Mouse (Mus musculus): Measurements from ENCODE around the gene Rgsl1. TPM values are rescaled to one million over a fixed set of nuclear protein-coding genes. Genes with fewer than 3 reads are reported as not detected.
"Not testable (repeated sequence)": the region's sequence is repeated elsewhere in the genome, so short reads cannot be mapped to it uniquely, and the experiment has no call there.

The Rgsl1 gene
- polyA plus RNA-seq (2014; fragmentation: Nextera tagmentation; extraction: Ambion mirVana) = 0.30 TPM in 1 of 2 replicates, not detected in the other

- Histone ChIP-seq H3K9ac (replicated peaks; ENCODE audit: low read depth, low read length) (no peak within 1 kb of the TSS), H3K4me3 (ENCODE audit: low read depth, low read length) (no peak within 1 kb of the TSS), H3K36me3 (ENCODE audit: control insufficient read depth, insufficient read depth, low read length) (no peaks in the 10 kb centered on the region), H3K27ac (ENCODE audit: low read length) (no peak within 1 kb of the TSS), H3K9me3 (ENCODE audit: control insufficient read depth, low read depth, low read length) (no peaks in the 10 kb centered on the region), H3K4me1 (ENCODE audit: control insufficient read depth, insufficient read depth, low read length) (no peaks in the 10 kb centered on the region), H3K4me2 (replicated peaks; ENCODE audit: low read depth, low read length) (no peak within 1 kb of the TSS), H3K27me3 (ENCODE audit: control insufficient read depth, insufficient read depth, low read length) (no peaks in the 10 kb centered on the region)
- WGBS = 96% methylated on average over 8 of the region's 8 CpGs
- ATAC-seq (ENCODE audit: insufficient number of reproducible peaks, insufficient read depth, low FRiP score, low read depth) = no peak
Observed at GRCm38 (mm10) chr1:153844042-153844441, at the start of gene Rgsl1. Rgsl1 (minus strand) TSS chr1:153844142.

- 55% methylated on average over 4 of the region's 4 CpGs for WGBS
- no peaks in the 10 kb centered on the region for H3K9me3 ChIP-seq (ENCODE audit: control insufficient read depth, low read depth, low read length)
- no peak for ATAC-seq (ENCODE audit: insufficient number of reproducible peaks, insufficient read depth, low FRiP score, low read depth)
Observed at GRCm38 (mm10) chr1:153891442-153891841, 47.5 kb upstream of the Rgsl1 start, which contains the start of gene Teddm1a. Teddm1a (plus strand) TSS chr1:153891742.

GRCm38 (mm10) chr1:153890121-153890520, 46.2 kb upstream of the Rgsl1 start:
- H3K4me1 ChIP-seq (ENCODE audit: control insufficient read depth, insufficient read depth, low read length) = 0 out of 2 replicates have a peak, but pooled peaks cover 4% of the 10 kb centered on the region
- no peak for ATAC-seq (ENCODE audit: insufficient number of reproducible peaks, insufficient read depth, low FRiP score, low read depth)
- no peaks in the 10 kb centered on the region for H3K9me3 ChIP-seq (ENCODE audit: control insufficient read depth, low read depth, low read length)
- H3K36me3 ChIP-seq (ENCODE audit: control insufficient read depth, insufficient read depth, low read length) = no peaks in the 10 kb centered on the region
- no peak overlapping the region for H3K4me2 ChIP-seq (replicated peaks; ENCODE audit: low read depth, low read length)
- H3K4me3 ChIP-seq (ENCODE audit: low read depth, low read length) = no peak overlapping the region
- no peak overlapping the region for H3K27ac ChIP-seq (ENCODE audit: low read length)
- H3K27me3 ChIP-seq (ENCODE audit: control insufficient read depth, insufficient read depth, low read length) = no peaks in the 10 kb centered on the region
- 92% methylated on average over 10 of the region's 10 CpGs for WGBS
- no peak overlapping the region for H3K9ac ChIP-seq (replicated peaks; ENCODE audit: low read depth, low read length)

More at GRCm38 (mm10) chr1:153891442-153891841, 47.5 kb upstream of the Rgsl1 start, which contains the start of gene Teddm1a:
- no peaks in the 10 kb centered on the region for H3K36me3 ChIP-seq (ENCODE audit: control insufficient read depth, insufficient read depth, low read length)
- H3K27me3 ChIP-seq (ENCODE audit: control insufficient read depth, insufficient read depth, low read length) = no peaks in the 10 kb centered on the region
- no peak within 1 kb of the TSS for H3K4me3 ChIP-seq (ENCODE audit: low read depth, low read length)
- no peak within 1 kb of the TSS for H3K4me2 ChIP-seq (replicated peaks; ENCODE audit: low read depth, low read length)
- no peak within 1 kb of the TSS for H3K27ac ChIP-seq (ENCODE audit: low read length)
- H3K4me1 ChIP-seq (ENCODE audit: control insufficient read depth, insufficient read depth, low read length) = 0 out of 2 replicates have a peak, but pooled peaks cover 5% of the 10 kb centered on the region
- H3K9ac ChIP-seq (replicated peaks; ENCODE audit: low read depth, low read length) = no peak within 1 kb of the TSS

GRCm38 (mm10) chr1:153886024-153886633, 42.2 kb upstream of the Rgsl1 start:
- WGBS = 33% methylated on average over 17 of the region's 17 CpGs
- 0 out of 2 replicates have a peak, but pooled peaks have one; percentile 49 for ATAC-seq (ENCODE audit: insufficient number of reproducible peaks, insufficient read depth, low FRiP score, low read depth)

GRCm38 (mm10) chr1:153880391-153880790, 36.4 kb upstream of the Rgsl1 start:
- H3K4me3 ChIP-seq (ENCODE audit: low read depth, low read length); H3K4me1 ChIP-seq (ENCODE audit: control insufficient read depth, insufficient read depth, low read length); H3K27me3 ChIP-seq (ENCODE audit: control insufficient read depth, insufficient read depth, low read length); ATAC-seq (ENCODE audit: insufficient number of reproducible peaks, insufficient read depth, low FRiP score, low read depth); H3K27ac ChIP-seq (ENCODE audit: low read length); H3K9ac ChIP-seq (replicated peaks; ENCODE audit: low read depth, low read length); H3K9me3 ChIP-seq (ENCODE audit: control insufficient read depth, low read depth, low read length); H3K36me3 ChIP-seq (ENCODE audit: control insufficient read depth, insufficient read depth, low read length); H3K4me2 ChIP-seq (replicated peaks; ENCODE audit: low read depth, low read length): not testable (repeated sequence)
- 98% methylated on average over 17 of the region's 17 CpGs for WGBS

More at GRCm38 (mm10) chr1:153886024-153886633, 42.2 kb upstream of the Rgsl1 start:
- Histone ChIP-seq H3K4me1 (ENCODE audit: control insufficient read depth, insufficient read depth, low read length) (no peaks in the 10 kb centered on the region), H3K4me3 (ENCODE audit: low read depth, low read length) (no peak overlapping the region), H3K9me3 (ENCODE audit: control insufficient read depth, low read depth, low read length) (no peaks in the 10 kb centered on the region), H3K27ac (ENCODE audit: low read length) (no peak overlapping the region), H3K27me3 (ENCODE audit: control insufficient read depth, insufficient read depth, low read length) (no peaks in the 10 kb centered on the region), H3K9ac (replicated peaks; ENCODE audit: low read depth, low read length) (no peak overlapping the region), H3K4me2 (replicated peaks; ENCODE audit: low read depth, low read length) (no peak overlapping the region), H3K36me3 (ENCODE audit: control insufficient read depth, insufficient read depth, low read length) (no peaks in the 10 kb centered on the region)

- ATAC-seq (ENCODE audit: insufficient number of reproducible peaks, insufficient read depth, low FRiP score, low read depth) = no peak
- Histone ChIP-seq H3K36me3 (ENCODE audit: control insufficient read depth, insufficient read depth, low read length) (no peaks in the 10 kb centered on the region), H3K27ac (ENCODE audit: low read length) (no peak within 1 kb of the TSS), H3K9ac (replicated peaks; ENCODE audit: low read depth, low read length) (no peak within 1 kb of the TSS), H3K9me3 (ENCODE audit: control insufficient read depth, low read depth, low read length) (no peaks in the 10 kb centered on the region), H3K4me2 (replicated peaks; ENCODE audit: low read depth, low read length) (no peak within 1 kb of the TSS), H3K27me3 (ENCODE audit: control insufficient read depth, insufficient read depth, low read length) (no peaks in the 10 kb centered on the region), H3K4me3 (ENCODE audit: low read depth, low read length) (no peak within 1 kb of the TSS), H3K4me1 (ENCODE audit: control insufficient read depth, insufficient read depth, low read length) (no peaks in the 10 kb centered on the region)
- WGBS = 83% methylated on average over 6 of the region's 6 CpGs
Observed at GRCm38 (mm10) chr1:153874045-153874444, 30.1 kb upstream of the Rgsl1 start, which contains the start of gene Teddm1b. Teddm1b (plus strand) TSS chr1:153874345.

- H3K4me1 ChIP-seq (ENCODE audit: control insufficient read depth, insufficient read depth, low read length) = no peaks in the 10 kb centered on the region
- no peak overlapping the region for H3K4me2 ChIP-seq (replicated peaks; ENCODE audit: low read depth, low read length)
- H3K4me3 ChIP-seq (ENCODE audit: low read depth, low read length) = no peak overlapping the region
- H3K27me3 ChIP-seq (ENCODE audit: control insufficient read depth, insufficient read depth, low read length) = no peaks in the 10 kb centered on the region
- H3K27ac ChIP-seq (ENCODE audit: low read length) = no peak overlapping the region
- H3K9me3 ChIP-seq (ENCODE audit: control insufficient read depth, low read depth, low read length) = no peaks in the 10 kb centered on the region
- no peak overlapping the region for H3K9ac ChIP-seq (replicated peaks; ENCODE audit: low read depth, low read length)
- no peak for ATAC-seq (ENCODE audit: insufficient number of reproducible peaks, insufficient read depth, low FRiP score, low read depth)
- no peaks in the 10 kb centered on the region for H3K36me3 ChIP-seq (ENCODE audit: control insufficient read depth, insufficient read depth, low read length)
- WGBS = 73% methylated on average over 8 of the region's 8 CpGs
Observed at GRCm38 (mm10) chr1:153855946-153856345, 12.0 kb upstream of the Rgsl1 start.

GRCm38 (mm10) chr1:153852696-153853095, 8.8 kb upstream of the Rgsl1 start:
- WGBS = 71% methylated on average over 7 of the region's 7 CpGs
- H3K9me3 ChIP-seq (ENCODE audit: control insufficient read depth, low read depth, low read length); H3K4me3 ChIP-seq (ENCODE audit: low read depth, low read length); H3K4me2 ChIP-seq (replicated peaks; ENCODE audit: low read depth, low read length); H3K4me1 ChIP-seq (ENCODE audit: control insufficient read depth, insufficient read depth, low read length); ATAC-seq (ENCODE audit: insufficient number of reproducible peaks, insufficient read depth, low FRiP score, low read depth); H3K9ac ChIP-seq (replicated peaks; ENCODE audit: low read depth, low read length); H3K27ac ChIP-seq (ENCODE audit: low read length); H3K27me3 ChIP-seq (ENCODE audit: control insufficient read depth, insufficient read depth, low read length); H3K36me3 ChIP-seq (ENCODE audit: control insufficient read depth, insufficient read depth, low read length): not testable (repeated sequence)

All from stomach, embryonic 14.5 days (tissue).